Mouse (Mus musculus) hindbrain, embryonic 10.5 days (tissue): ENCODE data around the gene Slc7a6os. TPM values are rescaled to one million over a fixed set of nuclear protein-coding genes. Genes with fewer than 3 reads are reported as not detected.

Source experiments
- DNase-seq: peaks from one replicate; pipeline ENCODE4 v3.0.0-alpha.2; 2017; ENCODE audit warnings: low spot score
- H3K27ac ChIP-seq: fragments of 300-500 bp; sonication (generic); 2 replicates; pipeline ENCODE4 v1.5.1; 2016; ENCODE audit warnings: mild to moderate bottlenecking, moderate library complexity
- H3K27me3 ChIP-seq: fragments of 300-500 bp; sonication (generic); 2 replicates; pipeline ENCODE4 v1.6.1; 2016; ENCODE audit warnings: mild to moderate bottlenecking; ENCODE audit not compliant: poor library complexity, insufficient read depth, severe bottlenecking
- H3K36me3 ChIP-seq: fragments of 300-500 bp; sonication (generic); 2 replicates; pipeline ENCODE4 v1.6.1; 2016; ENCODE audit warnings: mild to moderate bottlenecking, moderate library complexity
- H3K4me1 ChIP-seq: fragments of 300-500 bp; sonication (generic); replicated peaks from 2 replicates; pipeline ENCODE4 v1.6.1; 2016; ENCODE audit warnings: mild to moderate bottlenecking
- H3K4me3 ChIP-seq: fragments of 300-500 bp; sonication (generic); 2 replicates; pipeline ENCODE4 v1.5.1; 2016; ENCODE audit warnings: mild to moderate bottlenecking, moderate library complexity
- H3K9me3 ChIP-seq: fragments of 300-500 bp; sonication (generic); 2 replicates; pipeline ENCODE4 v1.6.1; 2016; ENCODE audit warnings: mild to moderate bottlenecking, moderate library complexity
- WGBS: fragments of 180-500 bp; shearing (Covaris S2); methylation state at CpG from one replicate; pipeline ENCODE4 v1.1.7; 2016; 5-methylcytosine and 5-hydroxymethylcytosine counted together
- polyA plus RNA-seq: library from polyadenylated mRNA; unstranded; fragments of >200 nt; fragmentation: Nextera tagmentation; extraction: Ambion mirVana; gene quantifications from 2 replicates; pipeline ENCODE4 v1.2.1, GENCODE M21; 2016

Gene Slc7a6os
- polyA plus RNA-seq, 1 experiment from 2014 or later, result 33.0 TPM

- Histone ChIP-seq H3K27ac (peak overlapping the region; percentile 97), H3K4me3 (peak overlapping the region; percentile 94), H3K27me3 (no peaks in the 10 kb centered on the region), H3K9me3 (no peaks in the 10 kb centered on the region), H3K4me1 (peaks cover 14% of the 10 kb centered on the region), H3K36me3 (peaks cover 17% of the 10 kb centered on the region)
- peak; percentile 66 for DNase-seq
- 3% methylated on average over 54 of the region's 54 CpGs for whole genome bisulfite sequencing
These were observed 41.5 kb downstream of the Slc7a6os start for GRCm38 (mm10) chr8:106169017-106169933.

GRCm38 (mm10) chr8:106168356-106169016, 42.2 kb downstream of the Slc7a6os start, which contains the start of gene Slc7a6:
TSS of gene Slc7a6 (plus strand) at chr8:106168857.
- no peaks in the 10 kb centered on the region for H3K9me3 ChIP-seq
- peak within 1 kb of the TSS; percentile 94 for H3K4me3 ChIP-seq
- peaks cover 14% of the 10 kb centered on the region for H3K4me1 ChIP-seq
- WGBS, result under 1% methylated on average over 59 of the region's 59 CpGs
- H3K27me3 ChIP-seq, result no peaks in the 10 kb centered on the region
- H3K27ac ChIP-seq, result peak within 1 kb of the TSS; percentile 97
- peak; percentile 84 for DNase-seq
- H3K36me3 ChIP-seq, result peaks cover 25% of the 10 kb centered on the region

DNA sequence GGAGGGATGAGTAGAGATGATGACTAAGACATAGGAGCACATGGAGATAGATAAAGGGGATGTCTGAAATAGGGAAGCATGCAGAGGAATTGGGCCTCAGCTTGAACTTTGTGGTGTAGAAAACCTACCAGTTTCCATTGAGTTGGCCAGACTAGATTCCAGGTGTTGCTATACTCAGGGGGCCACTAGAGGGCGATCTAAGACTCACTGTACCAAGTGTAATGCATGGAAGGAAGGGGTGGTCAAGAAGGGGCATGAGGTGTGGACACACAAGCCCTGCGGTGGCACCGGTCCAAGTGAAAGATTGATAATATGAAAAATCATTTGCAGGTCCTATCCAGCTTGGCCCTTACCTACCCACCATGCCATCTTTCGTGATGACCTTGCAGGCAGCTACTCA, 45.3 kb downstream of the Slc7a6os start:
- Histone ChIP-seq H3K27me3 (no peaks in the 10 kb centered on the region), H3K27ac (no peak overlapping the region), H3K9me3 (no peaks in the 10 kb centered on the region), H3K4me1 (peaks cover 14% of the 10 kb centered on the region), H3K4me3 (no peak overlapping the region), H3K36me3 (peaks cover 47% of the 10 kb centered on the region)
- DNase-seq, result peak; percentile 64
- 53% methylated on average over 4 of the region's 4 CpGs for WGBS

DNA sequence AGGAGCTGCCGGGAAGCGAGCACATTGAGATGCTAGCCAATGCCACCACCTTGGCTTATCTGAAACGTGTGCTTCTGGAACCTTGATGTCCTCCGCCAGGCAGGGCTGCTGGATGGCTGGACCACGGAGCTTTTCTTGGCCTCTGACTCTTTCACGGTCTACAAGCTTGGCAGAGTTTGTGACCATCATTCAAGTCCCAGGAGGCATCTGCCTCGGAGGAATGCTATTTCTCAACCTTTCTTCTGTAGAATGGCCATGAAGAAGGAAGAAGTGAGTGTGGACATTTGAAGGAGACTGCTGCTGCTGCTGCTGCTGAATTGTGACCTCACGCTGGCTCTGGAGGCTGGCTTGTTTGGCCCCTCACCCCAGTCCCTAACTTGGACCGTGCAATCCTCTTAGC, 47.5 kb downstream of the Slc7a6os start:
- no peaks in the 10 kb centered on the region; the same call in 1 of the 2 replicates for H3K4me1 ChIP-seq
- no peak for DNase-seq
- no peaks in the 10 kb centered on the region for H3K27me3 ChIP-seq
- no peak overlapping the region for H3K4me3 ChIP-seq
- 92% methylated on average over 9 of the region's 9 CpGs for whole genome bisulfite sequencing
- peaks cover 58% of the 10 kb centered on the region for H3K36me3 ChIP-seq
- no peaks in the 10 kb centered on the region for H3K9me3 ChIP-seq
- H3K27ac ChIP-seq, result no peak overlapping the region

DNA sequence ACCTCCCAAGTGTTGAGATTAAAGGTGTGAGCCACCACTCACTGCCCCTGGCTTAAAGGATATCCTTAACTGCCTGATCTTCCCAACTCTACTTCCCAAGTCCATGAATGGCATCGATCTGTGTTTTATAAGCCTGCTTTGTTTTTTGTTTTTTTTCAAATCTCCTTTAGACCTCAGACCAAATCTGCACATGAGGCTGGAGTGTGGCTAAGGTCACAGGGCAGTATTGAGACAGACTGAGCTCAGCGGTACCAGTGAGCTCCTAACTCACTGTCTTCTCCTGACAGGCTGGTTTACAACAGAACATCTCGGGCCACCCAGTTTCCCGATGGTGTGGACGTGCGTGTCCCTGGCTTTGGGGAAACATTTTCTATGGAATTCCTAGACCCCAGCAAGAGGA, 50.9 kb downstream of the Slc7a6os start:
- DNase-seq, result no peak
- WGBS, result 91% methylated on average over 6 of the region's 6 CpGs

GRCm38 (mm10) chr8:106158381-106158780, 52.4 kb downstream of the Slc7a6os start:
- H3K4me3 ChIP-seq, result no peak overlapping the region
- DNase-seq, result no peak
- H3K9me3 ChIP-seq, result no peaks in the 10 kb centered on the region
- WGBS, result 92% methylated on average over 10 of the region's 10 CpGs
- no peaks in the 10 kb centered on the region for H3K27me3 ChIP-seq
- no peak overlapping the region for H3K27ac ChIP-seq
- no peaks in the 10 kb centered on the region for H3K4me1 ChIP-seq
- H3K36me3 ChIP-seq, result peaks cover 67% of the 10 kb centered on the region

More for the DNA sequence above, 50.9 kb downstream of the Slc7a6os start:
- H3K27ac ChIP-seq, result no peak overlapping the region
- H3K27me3 ChIP-seq, result no peaks in the 10 kb centered on the region
- H3K4me3 ChIP-seq, result no peak overlapping the region
- H3K36me3 ChIP-seq, result peaks cover 74% of the 10 kb centered on the region
- no peaks in the 10 kb centered on the region for H3K9me3 ChIP-seq
- no peaks in the 10 kb centered on the region for H3K4me1 ChIP-seq

GRCm38 (mm10) chr8:106157419-106157818, 53.3 kb downstream of the Slc7a6os start:
- H3K4me1 ChIP-seq, result no peaks in the 10 kb centered on the region
- no peak overlapping the region for H3K27ac ChIP-seq
- no peaks in the 10 kb centered on the region for H3K27me3 ChIP-seq
- H3K9me3 ChIP-seq, result no peaks in the 10 kb centered on the region
- 97% methylated on average over 1 of the region's 1 CpGs for WGBS
- peaks cover 58% of the 10 kb centered on the region for H3K36me3 ChIP-seq
- DNase-seq, result no peak
- no peak overlapping the region for H3K4me3 ChIP-seq

GRCm38 (mm10) chr8:106152876-106153275, 57.9 kb downstream of the Slc7a6os start:
- Histone ChIP-seq H3K9me3 (no peaks in the 10 kb centered on the region), H3K4me1 (peaks cover 22% of the 10 kb centered on the region)

GRCm38 (mm10) chr8:106151041-106151440, 59.7 kb downstream of the Slc7a6os start:
- H3K27me3 ChIP-seq, result no peaks in the 10 kb centered on the region
- H3K9me3 ChIP-seq, result no peaks in the 10 kb centered on the region
- H3K27ac ChIP-seq, result 0 out of 2 replicates have a peak overlapping the region, but pooled peaks have one; percentile 87
- peak overlapping the region; percentile 87 for H3K4me3 ChIP-seq
- peaks cover 18% of the 10 kb centered on the region for H3K36me3 ChIP-seq
- H3K4me1 ChIP-seq, result peaks cover 22% of the 10 kb centered on the region
- 87% methylated on average over 9 of the region's 9 CpGs for WGBS
- DNase-seq, result no peak

More at GRCm38 (mm10) chr8:106152876-106153275, 57.9 kb downstream of the Slc7a6os start:
- Histone ChIP-seq H3K27me3 (no peaks in the 10 kb centered on the region), H3K27ac (no peak overlapping the region), H3K36me3 (peaks cover 24% of the 10 kb centered on the region), H3K4me3 (no peak overlapping the region)
- DNase-seq, result no peak
- 80% methylated on average over 4 of the region's 4 CpGs for WGBS

Other genes starting within 250 kb of the Slc7a6os start
- 18.7 and 19.3 TPM in 2 replicates for gene Slc12a4, start 244.8 kb downstream of the Slc7a6os start, polyA plus RNA-seq
- not detected in 2 replicates for gene Dpep3, start 231.5 kb downstream of the Slc7a6os start, polyA plus RNA-seq
- gene Dus2, start 219.6 kb downstream of the Slc7a6os start, polyA plus RNA-seq, result 21.1 and 21.3 TPM in 2 replicates
- not detected in 2 replicates for gene Dpep2nb, start 205.0 kb downstream of the Slc7a6os start, polyA plus RNA-seq
- 22.4 and 24.4 TPM in 2 replicates for gene Ddx28, start 199.1 kb downstream of the Slc7a6os start, polyA plus RNA-seq
- 4.2 and 6.2 TPM in 2 replicates for gene Nfatc3, start 152.1 kb downstream of the Slc7a6os start, polyA plus RNA-seq
- gene Esrp2, start 74.0 kb downstream of the Slc7a6os start, polyA plus RNA-seq, result 2.5 and 3.3 TPM in 2 replicates
- 15.0 and 16.1 TPM in 2 replicates for gene Pla2g15, start 60.5 kb downstream of the Slc7a6os start, polyA plus RNA-seq
- gene Slc7a6, start 42.1 kb downstream of the Slc7a6os start, polyA plus RNA-seq, result 66.1 and 71.9 TPM in 2 replicates
- 71.1 and 73.6 TPM in 2 replicates for gene Prmt7, start within 50 bp of the Slc7a6os start, polyA plus RNA-seq
- gene Smpd3, start 127.1 kb upstream of the Slc7a6os start, polyA plus RNA-seq, result 12.7 and 20.9 TPM in 2 replicates
- 24.1 and 26.1 TPM in 2 replicates for gene Zfp90, start 204.4 kb upstream of the Slc7a6os start, polyA plus RNA-seq